Mouse (Mus musculus) liver, embryonic 14.5 days (tissue): ENCODE results near the gene Myo18a.

Experiments
- CTCF ChIP-seq: IDR thresholded peaks from 2 replicates; pipeline ENCODE4 v1.5.1; 2016; ENCODE audit warnings: antibody characterized with exemption, low read depth, control low read depth
- EP300 ChIP-seq: IDR thresholded peaks from 2 replicates; pipeline ENCODE4 v1.6.1; 2016; ENCODE audit warnings: antibody characterized with exemption, low read depth

DNA sequence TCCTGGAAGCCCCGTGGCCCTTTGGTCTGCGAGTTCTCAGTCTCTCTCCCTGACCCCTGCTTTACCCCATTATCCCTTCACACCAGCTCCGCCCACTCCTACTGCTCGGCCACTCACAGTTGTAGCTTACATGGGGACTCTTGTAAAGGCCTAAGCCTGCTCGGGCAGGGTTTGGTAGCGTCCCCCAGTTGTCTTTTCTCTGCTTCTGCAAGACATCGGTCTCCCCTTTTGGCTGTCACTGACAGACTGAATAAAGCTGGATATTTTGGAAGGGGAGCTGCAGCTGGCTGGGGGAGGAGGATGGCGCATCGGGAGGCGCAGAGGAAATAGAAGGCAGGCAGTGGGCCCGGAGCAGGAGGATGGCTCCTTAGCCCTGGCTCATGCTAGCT lies 113.7 kb downstream of the Myo18a start:
- TF ChIP-seq CTCF, result no peak
- TF ChIP-seq EP300, result no peak
